Mouse (Mus musculus) embryonic facial prominence, embryonic 12.5 days (tissue): Measurements from ENCODE around the gene Bcar1. TPM values are rescaled to one million over a fixed set of nuclear protein-coding genes. Genes with fewer than 3 reads are reported as not detected.

Source experiments
- ATAC-seq: fragments of 200-750 bp; cut with Nextera tagmentation; 2 replicates; pipeline ENCODE4 v1.8.0; 2017; ENCODE audit not compliant: insufficient number of reproducible peaks, insufficient read depth, low FRiP score, low TSS enrichment
- H3K27ac ChIP-seq: fragments of 300-500 bp; sonication (generic); 2 replicates; pipeline ENCODE4 v1.5.1; 2016; ENCODE audit warnings: mild to moderate bottlenecking
- H3K27me3 ChIP-seq: fragments of 300-500 bp; sonication (generic); 2 replicates; pipeline ENCODE4 v1.6.1; 2016; ENCODE audit warnings: mild to moderate bottlenecking, moderate library complexity
- H3K36me3 ChIP-seq: fragments of 300-500 bp; sonication (generic); 2 replicates; pipeline ENCODE4 v1.6.1; 2016; ENCODE audit warnings: mild to moderate bottlenecking
- H3K4me1 ChIP-seq: fragments of 300-500 bp; sonication (generic); 2 replicates; pipeline ENCODE4 v1.6.1; 2016
- H3K4me2 ChIP-seq: fragments of 300-500 bp; sonication (generic); replicated peaks from 2 replicates; pipeline ENCODE4 v1.6.1; 2016; ENCODE audit warnings: mild to moderate bottlenecking, moderate library complexity
- H3K4me3 ChIP-seq: fragments of 300-500 bp; sonication (generic); 2 replicates; pipeline ENCODE4 v1.5.1; 2016; ENCODE audit warnings: mild to moderate bottlenecking
- H3K9ac ChIP-seq: fragments of 300-500 bp; sonication (generic); 2 replicates; pipeline ENCODE4 v1.6.1; 2016; ENCODE audit warnings: mild to moderate bottlenecking, moderate library complexity
- H3K9me3 ChIP-seq: fragments of 300-500 bp; sonication (generic); 2 replicates; pipeline ENCODE4 v1.6.1; 2016; ENCODE audit warnings: mild to moderate bottlenecking, moderate library complexity
- WGBS: fragments of 180-500 bp; shearing (Covaris S2); methylation state at CpG from one replicate; pipeline ENCODE4 v1.1.7; 2016; 5-methylcytosine and 5-hydroxymethylcytosine counted together
- polyA plus RNA-seq: library from polyadenylated mRNA; unstranded; fragments of >200 nt; fragmentation: Nextera tagmentation; extraction: Ambion mirVana; gene quantifications from 2 replicates; pipeline ENCODE4 v1.2.1, GENCODE M21; 2016

Gene Bcar1
- polyA plus RNA-seq, 1 experiment from 2014 or later: 40.0 TPM

- H3K4me3 ChIP-seq: no peak overlapping the region
- no peak overlapping the region for H3K9ac ChIP-seq
- H3K27me3 ChIP-seq: no peaks in the 10 kb centered on the region
- no peak overlapping the region for H3K4me2 ChIP-seq
- 89% methylated on average over 10 of the region's 10 CpGs for WGBS
- no peak overlapping the region for H3K27ac ChIP-seq
- peaks cover 18% of the 10 kb centered on the region; the same call in 1 of the 2 replicates for H3K36me3 ChIP-seq
- H3K4me1 ChIP-seq: no peaks in the 10 kb centered on the region
- ATAC-seq: no peak
- H3K9me3 ChIP-seq: no peaks in the 10 kb centered on the region
Observed at GRCm38 (mm10) chr8:111780697-111781424, 37.3 kb upstream of the Bcar1 start.

GRCm38 (mm10) chr8:111779690-111780089, 36.1 kb upstream of the Bcar1 start:
- H3K4me2 ChIP-seq: no peak overlapping the region
- ATAC-seq: no peak
- no peak overlapping the region for H3K27ac ChIP-seq
- H3K36me3 ChIP-seq: peaks cover 19% of the 10 kb centered on the region; the same call in 1 of the 2 replicates
- H3K4me1 ChIP-seq: no peaks in the 10 kb centered on the region
- 73% methylated on average over 7 of the region's 7 CpGs for WGBS
- H3K9me3 ChIP-seq: no peaks in the 10 kb centered on the region
- no peaks in the 10 kb centered on the region for H3K27me3 ChIP-seq
- no peak overlapping the region for H3K9ac ChIP-seq
- no peak overlapping the region for H3K4me3 ChIP-seq

- WGBS: 85% methylated on average over 7 of the region's 7 CpGs
- H3K9ac ChIP-seq: no peak overlapping the region
- H3K36me3 ChIP-seq: peaks cover 23% of the 10 kb centered on the region; the same call in 1 of the 2 replicates
- H3K9me3 ChIP-seq: no peaks in the 10 kb centered on the region
- no peak overlapping the region for H3K27ac ChIP-seq
- no peak overlapping the region for H3K4me3 ChIP-seq
- ATAC-seq: no peak
- no peaks in the 10 kb centered on the region for H3K4me1 ChIP-seq
- H3K27me3 ChIP-seq: no peaks in the 10 kb centered on the region
- no peak overlapping the region for H3K4me2 ChIP-seq
Observed at GRCm38 (mm10) chr8:111778801-111779200, 35.2 kb upstream of the Bcar1 start.

- Histone ChIP-seq H3K4me2 (no peak overlapping the region), H3K9me3 (no peaks in the 10 kb centered on the region), H3K27me3 (no peaks in the 10 kb centered on the region), H3K36me3 (peaks cover 27% of the 10 kb centered on the region), H3K27ac (no peak overlapping the region), H3K4me1 (no peaks in the 10 kb centered on the region), H3K9ac (no peak overlapping the region), H3K4me3 (no peak overlapping the region)
- ATAC-seq: no peak
- 90% methylated on average over 4 of the region's 4 CpGs for WGBS
Observed at GRCm38 (mm10) chr8:111776492-111776891, 32.9 kb upstream of the Bcar1 start.

- H3K4me3 ChIP-seq: no peak overlapping the region
- no peak overlapping the region for H3K4me2 ChIP-seq
- no peak overlapping the region for H3K27ac ChIP-seq
- H3K9me3 ChIP-seq: no peaks in the 10 kb centered on the region
- no peak overlapping the region for H3K9ac ChIP-seq
- peaks cover 30% of the 10 kb centered on the region for H3K36me3 ChIP-seq
- WGBS: 93% methylated on average over 6 of the region's 6 CpGs
- ATAC-seq: no peak
- peaks cover 3% of the 10 kb centered on the region; the same call in 1 of the 2 replicates for H3K4me1 ChIP-seq
- no peaks in the 10 kb centered on the region for H3K27me3 ChIP-seq
Observed at GRCm38 (mm10) chr8:111775766-111776165, 32.2 kb upstream of the Bcar1 start.

GRCm38 (mm10) chr8:111773476-111773875, 29.9 kb upstream of the Bcar1 start:
- Histone ChIP-seq H3K9ac (no peak overlapping the region), H3K4me3 (no peak overlapping the region), H3K9me3 (no peaks in the 10 kb centered on the region), H3K27ac (no peak overlapping the region), H3K4me2 (no peak overlapping the region), H3K36me3 (peaks cover 18% of the 10 kb centered on the region), H3K27me3 (no peaks in the 10 kb centered on the region), H3K4me1 (peaks cover 17% of the 10 kb centered on the region)
- 96% methylated on average over 5 of the region's 5 CpGs for WGBS
- ATAC-seq: no peak

- Histone ChIP-seq H3K4me3 (no peak overlapping the region), H3K9me3 (no peaks in the 10 kb centered on the region), H3K27ac (no peak overlapping the region), H3K9ac (no peak overlapping the region), H3K27me3 (no peaks in the 10 kb centered on the region), H3K36me3 (peaks cover 16% of the 10 kb centered on the region), H3K4me1 (peaks cover 17% of the 10 kb centered on the region), H3K4me2 (no peak overlapping the region)
- 89% methylated on average over 7 of the region's 7 CpGs for WGBS
- no peak for ATAC-seq
Observed at GRCm38 (mm10) chr8:111773057-111773456, 29.4 kb upstream of the Bcar1 start.

- H3K4me2 ChIP-seq: no peak overlapping the region
- WGBS: 84% methylated on average over 9 of the region's 9 CpGs
- H3K9ac ChIP-seq: no peak overlapping the region
- no peak overlapping the region for H3K4me3 ChIP-seq
- H3K4me1 ChIP-seq: peaks cover 17% of the 10 kb centered on the region
- no peaks in the 10 kb centered on the region for H3K27me3 ChIP-seq
- H3K36me3 ChIP-seq: peaks cover 24% of the 10 kb centered on the region
- H3K27ac ChIP-seq: no peak overlapping the region
- no peaks in the 10 kb centered on the region for H3K9me3 ChIP-seq
- ATAC-seq: no peak
Observed at GRCm38 (mm10) chr8:111772083-111772482, 28.5 kb upstream of the Bcar1 start.

- Histone ChIP-seq H3K27ac (no peak overlapping the region), H3K9me3 (no peaks in the 10 kb centered on the region), H3K9ac (no peak overlapping the region), H3K4me2 (no peak overlapping the region), H3K36me3 (peaks cover 29% of the 10 kb centered on the region), H3K4me3 (no peak overlapping the region), H3K27me3 (no peaks in the 10 kb centered on the region), H3K4me1 (peaks cover 17% of the 10 kb centered on the region)
- WGBS: 95% methylated on average over 6 of the region's 6 CpGs
- no peak for ATAC-seq
Observed at GRCm38 (mm10) chr8:111771625-111772020, 28.0 kb upstream of the Bcar1 start.

GRCm38 (mm10) chr8:111770958-111771624, 27.5 kb upstream of the Bcar1 start:
- H3K9ac ChIP-seq: no peak overlapping the region
- no peaks in the 10 kb centered on the region for H3K27me3 ChIP-seq
- 60% methylated on average over 5 of the region's 5 CpGs for WGBS
- no peak overlapping the region for H3K4me3 ChIP-seq
- peaks cover 17% of the 10 kb centered on the region for H3K4me1 ChIP-seq
- H3K4me2 ChIP-seq: no peak overlapping the region
- ATAC-seq: no peak
- H3K9me3 ChIP-seq: no peaks in the 10 kb centered on the region
- H3K27ac ChIP-seq: no peak overlapping the region
- H3K36me3 ChIP-seq: peaks cover 34% of the 10 kb centered on the region

GRCm38 (mm10) chr8:111769764-111770428, 26.3 kb upstream of the Bcar1 start:
- 27% methylated on average over 12 of the region's 12 CpGs for WGBS
- Histone ChIP-seq H3K36me3 (peaks cover 41% of the 10 kb centered on the region), H3K27me3 (no peaks in the 10 kb centered on the region), H3K4me2 (no peak overlapping the region), H3K9ac (no peak overlapping the region), H3K9me3 (no peaks in the 10 kb centered on the region), H3K27ac (peak overlapping the region; percentile 65), H3K4me3 (no peak overlapping the region), H3K4me1 (peaks cover 17% of the 10 kb centered on the region)
- ATAC-seq: 0 out of 2 replicates have a peak, but pooled peaks have one; percentile 39

GRCm38 (mm10) chr8:111769296-111769695, 25.7 kb upstream of the Bcar1 start:
- Histone ChIP-seq H3K4me3 (no peak overlapping the region), H3K27ac (peak overlapping the region; percentile 65), H3K36me3 (peaks cover 36% of the 10 kb centered on the region), H3K4me2 (no peak overlapping the region), H3K4me1 (peaks cover 17% of the 10 kb centered on the region), H3K9me3 (no peaks in the 10 kb centered on the region), H3K27me3 (no peaks in the 10 kb centered on the region), H3K9ac (no peak overlapping the region)
- 60% methylated on average over 15 of the region's 15 CpGs for WGBS
- no peak for ATAC-seq
